Mouse (Mus musculus): Measurements from ENCODE around the gene Crlf1.

DNA sequence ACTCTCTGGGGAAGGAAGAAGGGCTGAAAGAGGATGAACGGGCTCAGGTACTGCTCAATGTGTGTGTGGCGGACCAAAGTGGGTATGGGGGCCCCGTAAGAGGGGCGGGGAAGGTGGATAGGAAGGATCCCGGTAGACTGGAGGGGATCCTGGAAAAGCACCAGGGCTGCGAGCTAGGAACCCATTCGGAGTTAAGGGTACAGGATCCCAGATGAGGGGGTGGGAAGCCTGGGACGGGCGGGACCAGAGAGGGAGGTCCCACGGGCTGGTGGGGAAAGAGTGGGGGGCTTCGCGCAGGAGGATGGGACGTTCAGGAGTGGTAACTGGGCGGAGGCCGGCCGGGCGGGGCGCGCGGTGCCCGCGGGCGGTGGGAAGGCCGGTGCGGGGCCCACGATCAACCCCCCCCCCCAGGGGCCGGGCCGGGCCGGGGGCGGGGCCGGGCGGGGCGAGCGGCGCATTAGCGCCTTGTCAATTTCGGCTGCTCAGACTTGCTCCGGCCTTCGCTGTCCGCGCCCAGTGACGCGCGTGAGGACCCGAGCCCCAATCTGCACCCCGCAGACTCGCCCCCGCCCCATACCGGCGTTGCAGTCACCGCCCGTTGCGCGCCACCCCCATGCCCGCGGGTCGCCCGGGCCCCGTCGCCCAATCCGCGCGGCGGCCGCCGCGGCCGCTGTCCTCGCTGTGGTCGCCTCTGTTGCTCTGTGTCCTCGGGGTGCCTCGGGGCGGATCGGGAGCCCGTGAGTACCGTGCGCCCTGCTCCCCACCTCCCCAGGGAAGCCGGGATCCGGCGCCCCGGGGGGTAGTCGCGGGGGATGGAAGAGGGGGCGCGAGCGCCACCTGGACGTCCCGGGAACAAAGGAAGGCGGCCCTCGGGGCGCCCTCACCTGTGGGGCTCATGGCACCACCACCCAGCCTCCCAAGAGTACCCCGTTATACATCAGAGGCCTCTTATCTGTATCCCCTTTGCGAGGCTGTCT lies at the start of gene Crlf1:
- TF ChIP-seq CTCF (IDR thresholded peaks at IDR 0.05; ENCODE audit: borderline replicate concordance, control insufficient read depth, extremely low read depth, insufficient read depth, low read length, poor library complexity) = no peak
- no peak for TF ChIP-seq POLR2A (IDR thresholded peaks at IDR 0.05; ENCODE audit: control insufficient read depth, extremely low read depth, insufficient read depth, low read length, poor library complexity)
